Mouse (Mus musculus) embryonic facial prominence, embryonic 14.5 days (tissue): ENCODE data around the gene Crlf2. TPM values are rescaled to one million over a fixed set of nuclear protein-coding genes. Genes with fewer than 3 reads are reported as not detected.

Experiments used
- polyA plus RNA-seq: library from polyadenylated mRNA; unstranded; fragments of >200 nt; fragmentation: Nextera tagmentation; extraction: Ambion mirVana; gene quantifications from 2 replicates; pipeline ENCODE4 v1.2.1, GENCODE M21; 2014

Gene Crlf2
- polyA plus RNA-seq, 1 experiment from 2014 or later, result 7.8 TPM

Other genes with a start within 250 kb of the Crlf2 start
- not detected in 2 replicates for gene Vmn2r16, start 228.8 kb downstream of the Crlf2 start, polyA plus RNA-seq
- not detected in 2 replicates for gene Vmn2r17, start 139.3 kb downstream of the Crlf2 start, polyA plus RNA-seq
- gene 5430403G16Rik, start 132.0 kb upstream of the Crlf2 start, polyA plus RNA-seq, result 1.5 and 1.7 TPM in 2 replicates
- gene 4930522L14Rik, start 192.9 kb upstream of the Crlf2 start, polyA plus RNA-seq, result 7.5 and 7.7 TPM in 2 replicates